Mouse (Mus musculus) spleen, embryonic (tissue): ENCODE data around the gene Rps29.
"Not testable (repeated sequence)": the region's sequence is repeated elsewhere in the genome, so short reads cannot be mapped to it uniquely, and the experiment has no call there.

ENCODE experiments used
- CTCF ChIA-PET: fragments of 350-600 bp; sonication (Branson Sonifier 250); formaldehyde crosslinking; loops from one replicate; lab custom pipeline; 2022; lab: Charles Lee

Rps29 gene

GRCm38 (mm10) chr12:69181800-69182199, 22.8 kb upstream of the Rps29 start:
- CTCF ChIA-PET: no interaction called here

GRCm38 (mm10) chr12:69179371-69179770, 20.4 kb upstream of the Rps29 start:
- CTCF ChIA-PET: no interaction called here

- CTCF ChIA-PET: no interaction called here
Measured at GRCm38 (mm10) chr12:69177526-69177925, 18.5 kb upstream of the Rps29 start.

- CTCF ChIA-PET: no interaction called here
Measured at GRCm38 (mm10) chr12:69175975-69176374, 17.0 kb upstream of the Rps29 start.

- CTCF ChIA-PET: no interaction called here
Measured at GRCm38 (mm10) chr12:69171307-69171706, 12.3 kb upstream of the Rps29 start.

GRCm38 (mm10) chr12:69168461-69169106, 9.6 kb upstream of the Rps29 start, which contains the start of gene Lrr1:
Lrr1 (plus strand) TSS chr12:69168814.
- CTCF ChIA-PET: no interaction called here

GRCm38 (mm10) chr12:69167656-69168460, 8.9 kb upstream of the Rps29 start:
- CTCF ChIA-PET: interaction anchor here (0.7 kb wide), 2 partner anchors 11 to 19 kb away, joined by 6 to 22 read pairs; no protein-coding TSS in a partner anchor

- CTCF ChIA-PET: not testable (repeated sequence)
Measured at GRCm38 (mm10) chr12:69166861-69167581, 8.0 kb upstream of the Rps29 start.

- CTCF ChIA-PET: interaction anchor here (0.7 kb wide), 1 partner anchor 409 kb away, joined by 7 read pairs; no protein-coding TSS in a partner anchor
Measured at GRCm38 (mm10) chr12:69164904-69165303, 5.9 kb upstream of the Rps29 start.

GRCm38 (mm10) chr12:69163586-69163985, 4.6 kb upstream of the Rps29 start:
- CTCF ChIA-PET: not testable (repeated sequence)

GRCm38 (mm10) chr12:69160677-69161076, 1.7 kb upstream of the Rps29 start:
- CTCF ChIA-PET: interaction anchor here (0.6 to 1.0 kb wide), 4 partner anchors 10 to 1246 kb away, joined by 3 to 8 read pairs (median 4); no protein-coding TSS in a partner anchor

- CTCF ChIA-PET: interaction anchor here (0.7 kb wide), 1 partner anchor 29 kb away, joined by 5 read pairs; no protein-coding TSS in a partner anchor
Measured at GRCm38 (mm10) chr12:69159578-69159940, 573 bp upstream of the Rps29 start.

GRCm38 (mm10) chr12:69158366-69158764, 621 bp downstream of the Rps29 start:
- CTCF ChIA-PET: no interaction called here

GRCm38 (mm10) chr12:69157107-69157506, 1.9 kb downstream of the Rps29 start:
- CTCF ChIA-PET: interaction anchor here (0.6 kb wide), 1 partner anchor 11 kb away, joined by 22 read pairs; no protein-coding TSS in a partner anchor

- CTCF ChIA-PET: interaction anchor here (0.6 kb wide), 1 partner anchor 22 kb away, joined by 5 read pairs; no protein-coding TSS in a partner anchor
Measured at GRCm38 (mm10) chr12:69156436-69156835, 2.5 kb downstream of the Rps29 start.

- CTCF ChIA-PET: interaction anchor here (0.6 kb wide), 1 partner anchor 23 kb away, joined by 5 read pairs; no protein-coding TSS in a partner anchor
Measured at GRCm38 (mm10) chr12:69155923-69156322, 3.1 kb downstream of the Rps29 start.

- CTCF ChIA-PET: no interaction called here
Measured at GRCm38 (mm10) chr12:69150049-69150448, 8.9 kb downstream of the Rps29 start.

- CTCF ChIA-PET: no interaction called here
Measured at GRCm38 (mm10) chr12:69147166-69147735, 11.7 kb downstream of the Rps29 start.

- CTCF ChIA-PET: no interaction called here
Measured at GRCm38 (mm10) chr12:69143460-69143859, 15.5 kb downstream of the Rps29 start.

- CTCF ChIA-PET: interaction anchor here (0.6 kb wide), 1 partner anchor 797 kb away, joined by 4 read pairs; no protein-coding TSS in a partner anchor
Measured at GRCm38 (mm10) chr12:69139841-69140240, 19.1 kb downstream of the Rps29 start.

GRCm38 (mm10) chr12:69139201-69139600, 19.8 kb downstream of the Rps29 start:
- CTCF ChIA-PET: no interaction called here
